Mouse (Mus musculus): ENCODE results near the gene 6430531B16Rik.

The 6430531B16Rik gene

GRCm38 (mm10) chr7:139978278-139978892 lies at the start of gene 6430531B16Rik:
TSS of gene 6430531B16Rik (minus strand) at chr7:139978755.
- peak; percentile 66 for DNase-seq (ENCODE audit: low read depth)

DNA sequence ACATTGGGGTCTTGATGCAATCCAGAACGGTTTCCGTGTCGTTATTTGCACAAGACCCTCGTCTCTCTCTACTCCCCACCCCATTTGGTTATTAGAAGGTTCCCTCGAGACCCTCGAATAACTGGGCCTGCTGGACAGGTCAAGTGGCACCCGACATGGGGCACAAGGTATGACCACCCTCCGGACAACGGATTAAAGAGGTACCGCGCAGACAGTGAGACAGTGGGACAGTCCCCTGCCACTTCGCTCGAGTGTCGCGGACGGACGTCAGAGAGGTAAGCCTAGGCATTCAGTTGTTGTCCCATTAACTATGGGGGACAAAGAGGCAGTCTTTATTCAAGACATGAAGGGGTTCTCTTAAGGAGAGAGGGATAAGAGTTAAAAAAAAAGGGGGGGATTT lies 32.8 kb upstream of the 6430531B16Rik start:
- DNase-seq (ENCODE audit: low read depth) = no peak

DNA sequence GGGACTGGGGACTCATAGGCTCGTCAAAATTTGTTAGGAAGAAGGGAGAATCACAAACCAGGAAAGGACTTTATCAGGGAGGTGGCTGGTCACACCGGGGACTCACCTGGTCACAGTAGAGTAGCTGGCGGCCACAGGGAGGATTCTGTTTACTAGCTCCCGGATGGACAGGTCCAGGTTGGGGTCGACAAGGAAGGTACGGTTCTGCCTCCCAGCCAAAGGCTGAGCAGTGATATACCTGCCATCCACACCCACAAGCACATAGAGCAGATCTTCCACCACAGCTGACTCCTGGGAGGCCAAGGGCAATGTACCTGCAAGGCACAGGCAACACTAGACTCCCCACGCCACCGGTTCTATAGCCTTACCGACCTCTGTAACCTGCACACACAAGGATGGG lies 29.2 kb upstream of the 6430531B16Rik start:
- no peak for DNase-seq (ENCODE audit: low read depth)

- DNase-seq (ENCODE audit: low read depth) = no peak
Observed at GRCm38 (mm10) chr7:140006861-140007611, 28.5 kb upstream of the 6430531B16Rik start.

DNA sequence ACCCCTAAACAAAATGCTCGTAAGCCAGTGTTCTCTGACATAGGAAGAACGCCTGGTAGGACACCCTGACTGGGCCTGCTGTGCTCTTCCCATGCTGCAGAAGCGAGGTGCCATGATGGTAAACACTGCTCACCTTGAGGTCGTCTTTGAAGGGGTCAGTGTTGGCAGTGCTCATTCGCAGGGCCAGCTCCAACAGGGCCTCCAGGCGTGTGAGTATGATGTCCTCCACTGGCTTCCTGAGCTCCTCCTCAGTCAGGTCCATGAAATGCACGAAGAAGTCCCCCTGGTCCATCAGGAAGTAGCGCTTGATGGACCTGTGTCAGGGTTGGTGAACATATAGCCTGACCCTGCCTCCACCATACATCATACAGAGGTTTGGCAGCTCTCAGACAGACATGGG lies 26.1 kb upstream of the 6430531B16Rik start:
- DNase-seq (ENCODE audit: low read depth) = no peak

DNA sequence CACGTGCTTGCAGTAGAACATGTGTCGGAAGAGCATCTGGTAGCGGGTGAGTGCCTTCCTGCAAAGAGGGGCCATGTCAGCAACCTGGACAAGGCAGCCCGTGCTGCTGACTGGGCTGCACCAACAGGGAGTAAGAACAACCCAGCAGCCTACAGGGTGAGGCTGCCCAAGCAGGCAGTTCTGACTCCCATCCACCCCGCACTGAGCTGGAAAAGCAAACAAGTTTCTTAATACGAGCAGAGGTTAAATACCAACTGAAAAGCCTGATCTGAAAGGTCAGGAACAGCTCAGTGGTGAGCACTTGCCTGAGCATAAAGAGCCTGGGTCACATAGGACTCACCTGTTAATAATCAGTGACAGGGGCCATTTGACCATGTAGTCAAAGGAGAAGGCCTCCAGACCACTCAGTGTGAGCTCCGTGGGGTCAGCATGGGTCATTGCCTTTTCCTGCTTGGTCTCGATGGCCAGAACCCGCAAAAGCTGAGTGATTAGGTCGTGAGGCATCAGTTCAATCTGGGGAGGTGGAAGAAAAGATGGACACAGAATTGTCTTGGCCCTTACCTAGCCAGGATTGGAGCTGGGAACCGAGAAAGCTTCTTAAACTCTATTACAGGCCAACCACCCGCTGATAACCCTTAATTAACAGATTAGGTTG lies 22.7 kb upstream of the 6430531B16Rik start:
- DNase-seq (ENCODE audit: low read depth) = no peak

- no peak for DNase-seq (ENCODE audit: low read depth)
Observed at GRCm38 (mm10) chr7:139998691-139999350, 20.3 kb upstream of the 6430531B16Rik start.

- no peak for DNase-seq (ENCODE audit: low read depth)
Observed at GRCm38 (mm10) chr7:139994676-139995075, 16.1 kb upstream of the 6430531B16Rik start.

GRCm38 (mm10) chr7:139994202-139994601 lies 15.6 kb upstream of the 6430531B16Rik start:
- DNase-seq (ENCODE audit: low read depth) = no peak

GRCm38 (mm10) chr7:139993532-139993931 lies 15.0 kb upstream of the 6430531B16Rik start:
- DNase-seq (ENCODE audit: low read depth) = no peak

GRCm38 (mm10) chr7:139992406-139992805 lies 13.9 kb upstream of the 6430531B16Rik start, which contains the start of gene Adam8:
TSS of gene Adam8 (minus strand) at chr7:139992562.
- DNase-seq (ENCODE audit: low read depth) = no peak

- DNase-seq (ENCODE audit: low read depth) = no peak
Observed at GRCm38 (mm10) chr7:139990864-139991394, 12.4 kb upstream of the 6430531B16Rik start.

DNA sequence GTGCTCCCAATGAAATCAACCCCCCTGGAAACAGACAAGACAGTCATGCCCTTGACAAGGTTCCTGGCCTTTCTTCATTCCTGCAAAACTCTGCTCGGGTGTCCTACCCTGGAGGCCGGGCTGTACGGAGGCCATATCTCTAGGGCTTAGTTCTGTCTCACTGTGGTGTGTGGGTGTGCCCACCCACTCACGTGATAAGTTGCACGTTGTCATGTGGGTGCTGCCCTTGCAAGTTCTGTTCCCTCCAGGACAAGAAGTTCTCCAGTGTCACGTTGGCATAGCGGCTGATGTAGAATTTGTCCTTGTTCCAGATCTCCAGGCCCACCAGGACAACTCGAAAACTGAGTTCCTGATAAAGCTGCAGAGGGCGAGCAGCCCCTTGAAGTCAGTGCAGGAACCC lies 9.7 kb upstream of the 6430531B16Rik start:
- DNase-seq (ENCODE audit: low read depth) = no peak

GRCm38 (mm10) chr7:139984505-139984904 lies 6.0 kb upstream of the 6430531B16Rik start:
- DNase-seq (ENCODE audit: low read depth) = no peak

GRCm38 (mm10) chr7:139982058-139982457 lies 3.5 kb upstream of the 6430531B16Rik start:
- no peak for DNase-seq (ENCODE audit: low read depth)

DNA sequence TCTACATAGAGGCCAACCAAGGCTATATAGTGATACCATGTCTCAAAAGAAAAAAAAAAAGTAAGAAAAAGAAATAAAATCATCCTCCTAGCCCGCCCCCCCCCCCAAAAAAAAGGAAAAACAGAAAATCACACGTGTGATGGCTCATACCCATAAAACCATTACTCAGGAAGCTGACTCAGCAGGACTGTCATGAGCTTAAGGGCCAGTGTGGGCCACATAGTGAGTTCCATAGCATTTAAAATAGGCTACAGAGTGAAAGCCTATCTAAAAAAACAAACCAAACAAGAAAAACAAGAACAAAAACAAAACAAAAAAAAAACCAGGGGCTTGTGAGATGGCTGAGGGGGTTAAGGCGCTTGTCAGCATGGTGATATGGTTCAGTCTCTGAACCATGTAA lies 2.2 kb upstream of the 6430531B16Rik start:
- DNase-seq (ENCODE audit: low read depth) = no peak

GRCm38 (mm10) chr7:139979011-139979719 lies 610 bp upstream of the 6430531B16Rik start:
- DNase-seq (ENCODE audit: low read depth) = no peak

- no peak for DNase-seq (ENCODE audit: low read depth)
Observed at GRCm38 (mm10) chr7:139975471-139975870, 3.1 kb downstream of the 6430531B16Rik start.

DNA sequence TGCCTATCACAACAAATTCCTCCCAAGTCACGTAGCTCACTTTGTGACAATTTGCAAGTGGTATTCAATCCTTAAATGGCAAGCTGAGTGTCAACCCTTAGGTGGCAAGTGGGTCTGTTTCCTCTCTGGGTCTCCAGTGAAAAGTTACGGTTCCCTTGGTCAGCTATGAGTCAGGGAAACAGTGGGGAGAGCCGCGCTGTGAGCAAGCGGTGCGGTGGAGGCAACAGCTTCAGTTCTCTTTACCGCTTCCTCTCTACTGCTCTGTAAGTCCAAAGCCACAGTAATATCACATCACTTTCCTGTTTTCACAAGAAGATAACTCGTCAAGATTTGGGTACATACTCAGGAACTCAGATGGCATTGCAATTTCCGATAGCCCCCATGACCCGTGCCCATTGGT lies 4.2 kb downstream of the 6430531B16Rik start:
- DNase-seq (ENCODE audit: low read depth) = no peak

DNA sequence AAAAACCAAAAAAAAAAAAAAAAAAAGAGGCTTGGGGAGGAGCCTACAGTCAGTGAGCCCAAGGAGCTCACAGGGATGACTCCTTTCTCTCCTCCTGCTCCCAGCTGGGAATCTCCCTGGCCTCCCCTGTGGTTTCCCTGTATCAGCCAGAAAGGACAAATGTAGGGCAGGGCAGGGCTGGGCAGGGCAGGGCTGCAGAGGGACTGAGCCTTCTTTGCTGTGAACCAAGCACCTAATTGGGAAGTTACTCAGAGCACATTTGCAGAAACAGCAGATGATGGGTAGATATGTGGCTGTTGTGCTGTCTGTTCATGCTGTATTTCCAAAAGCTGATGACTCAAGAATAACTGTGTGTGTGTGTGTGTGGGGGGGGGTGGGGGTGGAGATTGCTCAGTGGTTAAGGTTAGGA lies 5.6 kb downstream of the 6430531B16Rik start:
- no peak for DNase-seq (ENCODE audit: low read depth)

- DNase-seq (ENCODE audit: low read depth) = peak; percentile 77
Observed at GRCm38 (mm10) chr7:139971436-139971835, 7.1 kb downstream of the 6430531B16Rik start.

GRCm38 (mm10) chr7:139970979-139971378 lies 7.6 kb downstream of the 6430531B16Rik start:
- no peak for DNase-seq (ENCODE audit: low read depth)
